Mouse (Mus musculus) CH12.LX (cell line): ENCODE data around the gene Mybl2. TPM values are rescaled to one million over a fixed set of nuclear protein-coding genes. Genes with fewer than 3 reads are reported as not detected.

Experiments
- DNase-seq: peaks from one replicate; pipeline ENCODE4 v3.0.0-alpha.2; 2013; ENCODE audit errors: extremely low read depth
- H3K27ac ChIP-seq: 2 replicates; pipeline ENCODE4 v1.5.1; 2012; ENCODE audit warnings: low read depth, mild to moderate bottlenecking, control low read depth, moderate library complexity; ENCODE audit not compliant: insufficient read depth
- H3K27me3 ChIP-seq: replicated peaks from 2 replicates; pipeline ENCODE3; 2012; ENCODE audit warnings: inconsistent platforms
- H3K36me3 ChIP-seq, 2 experiments: replicated peaks in 1 of 2; 2 replicates each; pipeline versions ENCODE3 to v1.6.1; 2012; ENCODE audit warnings: inconsistent platforms in 1 of 2, low read length in 1 of 2, mild to moderate bottlenecking in 1 of 2, mixed read lengths in 1 of 2, moderate library complexity in 1 of 2; ENCODE audit not compliant: control insufficient read depth in 1 of 2, insufficient read depth in 1 of 2
- H3K4me1 ChIP-seq, 2 experiments: 2 replicates each; pipeline ENCODE4 v1.6.1; 2012; ENCODE audit warnings: inconsistent platforms in 1 of 2, moderate library complexity in 1 of 2; ENCODE audit not compliant: insufficient read depth in 2 of 2, control insufficient read depth in 1 of 2
- H3K4me2 ChIP-seq: 2 replicates; pipeline ENCODE4 v1.6.1; 2012; ENCODE audit warnings: low read depth, mild to moderate bottlenecking, control low read depth; ENCODE audit not compliant: poor library complexity, insufficient read depth, severe bottlenecking
- H3K4me3 ChIP-seq, 3 experiments: fragments of 150-350 bp in 1 of 3; sonication (generic) in 1 of 3; replicated peaks in 1 of 3; 2 replicates each; pipeline versions ENCODE3 to v1.5.1; 2011 to 2012; ENCODE audit warnings: low read depth in 2 of 3, low read length in 2 of 3, mild to moderate bottlenecking in 2 of 3, moderate library complexity in 2 of 3, control low read depth in 1 of 3, improper control_type of control experiment in 1 of 3, inconsistent platforms in 1 of 3, mixed read lengths in 1 of 3; ENCODE audit not compliant: poor library complexity in 1 of 3
- H3K79me2 ChIP-seq: replicated peaks from 2 replicates; pipeline ENCODE4 v1.6.1; 2012; ENCODE audit warnings: mild to moderate bottlenecking, moderate library complexity; ENCODE audit not compliant: control insufficient read depth, poor library complexity, insufficient read depth, severe bottlenecking; ENCODE audit errors: extremely low read depth
- H3K9ac ChIP-seq: 2 replicates; pipeline ENCODE4 v1.6.1; 2012; ENCODE audit warnings: low read depth, mild to moderate bottlenecking, control low read depth, moderate library complexity; ENCODE audit not compliant: insufficient read depth
- H3K9me3 ChIP-seq: replicated peaks from 2 replicates; pipeline ENCODE3; 2012; ENCODE audit warnings: low read length, inconsistent platforms, mixed read lengths
- BHLHE40 ChIP-seq: IDR thresholded peaks from 2 replicates; pipeline ENCODE4 v1.6.1; 2011; ENCODE audit warnings: mild to moderate bottlenecking, low read depth, low read length, improper control_type of control experiment
- CHD2 ChIP-seq: IDR thresholded peaks from 2 replicates; pipeline ENCODE4 v1.6.1; 2011; ENCODE audit warnings: low read length, improper control_type of control experiment
- CTCF ChIP-seq, 2 experiments: IDR thresholded peaks in 1 of 2; conservative IDR thresholded peaks in 1 of 2; 2 replicates each; pipeline ENCODE4 v1.5.1; 2011 to 2012; ENCODE audit warnings: low read depth in 2 of 2, low read length in 2 of 2, improper control_type of control experiment in 1 of 2, inconsistent platforms in 1 of 2, mild to moderate bottlenecking in 1 of 2, moderate library complexity in 1 of 2
- JUND ChIP-seq: conservative IDR thresholded peaks from 2 replicates; pipeline ENCODE4 v1.6.1; 2011; ENCODE audit warnings: low read depth, low read length, improper control_type of control experiment
- NRF1 ChIP-seq: IDR thresholded peaks from 2 replicates; pipeline ENCODE4 v1.6.1; 2014; ENCODE audit warnings: low read depth, mild to moderate bottlenecking, inconsistent platforms, low read length, improper control_type of control experiment, moderate library complexity
- PAX5 ChIP-seq: IDR thresholded peaks from 2 replicates; pipeline ENCODE4 v1.6.1; 2012; ENCODE audit warnings: low read length, inconsistent platforms, mixed read lengths
- POLR2A ChIP-seq: IDR thresholded peaks from 2 replicates; pipeline ENCODE4 v1.6.1; 2011; ENCODE audit warnings: low read depth, mild to moderate bottlenecking, improper control_type of control experiment, low read length
- RAD21 ChIP-seq: IDR thresholded peaks from 2 replicates; pipeline ENCODE4 v1.6.1; 2011; ENCODE audit warnings: low read depth, mild to moderate bottlenecking, low read length, improper control_type of control experiment, moderate library complexity
- SIN3A ChIP-seq: IDR thresholded peaks from 2 replicates; pipeline ENCODE4 v1.6.1; 2012; ENCODE audit warnings: low read length, improper control_type of control experiment, inconsistent platforms
- USF1 ChIP-seq: IDR thresholded peaks from 2 replicates; pipeline ENCODE4 v1.6.1; 2014; ENCODE audit warnings: low read depth, mild to moderate bottlenecking, inconsistent platforms, low read length, improper control_type of control experiment
- USF2 ChIP-seq: conservative IDR thresholded peaks from 2 replicates; pipeline ENCODE4 v1.6.1; 2011; ENCODE audit warnings: low read depth, low read length, improper control_type of control experiment
- ZKSCAN1 ChIP-seq: IDR thresholded peaks from 2 replicates; pipeline ENCODE4 v1.6.1; 2012; ENCODE audit warnings: low read depth, inconsistent platforms, low read length, improper control_type of control experiment, borderline replicate concordance
- dilution Hi-C: fragments of 300-500 bp; cut with MboI; formaldehyde crosslinking; loops from 2 replicates; pipeline ENCODE4 v1.14.3; 2020; ENCODE audit warnings: low sequenced_read_pairs; ENCODE audit not compliant: extremely low pct_unique_long_range_greater_than_20kb, extremely low pct_ligation_motif_present
- in situ Hi-C: fragments of 300-500 bp; cut with MboI; formaldehyde crosslinking; loops from 3 replicates; pipeline ENCODE4 v1.14.3; 2019; ENCODE audit warnings: low sequenced_read_pairs, low pct_ligation_motif_present, low pct_unique_long_range_greater_than_20kb, mixed read lengths
- polyA plus RNA-seq: library from polyadenylated mRNA; unstranded; fragments of >175 nt; gene quantifications from 2 replicates; pipeline ENCODE4 v1.2.1, GENCODE M21; 2012; ENCODE audit warnings: low read depth; ENCODE audit not compliant: insufficient read length
- total RNA-seq, 2 experiments: library from RNA; depleted of rRNA; stranded (reverse); fragments of 300-350 nt in 1 of 2; fragments of >200 nt in 1 of 2; gene quantifications; 2 replicates each; pipeline ENCODE4 v1.2.3; 2012 to 2014

Mybl2 gene
- total and polyA plus RNA-seq, 3 experiments: 36.0 to 131 (median 38.4) TPM

DNA sequence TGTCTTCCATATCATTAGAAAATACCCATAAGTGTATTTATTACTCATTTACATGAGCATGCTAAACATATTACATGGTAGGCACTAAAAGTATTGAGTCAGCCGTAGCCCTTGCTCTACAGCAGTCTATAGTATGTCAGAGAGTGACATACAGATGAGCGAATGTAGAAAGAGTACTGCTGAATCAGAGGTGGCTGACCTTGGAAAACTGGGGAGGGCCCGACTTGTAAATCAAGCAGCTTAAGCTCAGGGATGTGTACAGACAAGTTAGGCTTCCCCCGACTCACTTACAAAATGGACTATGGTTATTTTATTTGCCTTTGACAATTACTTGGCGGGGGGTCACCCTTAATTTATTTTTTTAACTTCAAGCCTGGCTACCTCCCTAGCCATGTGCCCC is 23.2 kb upstream of the Mybl2 start:
- H3K4me3 ChIP-seq: no peak overlapping the region
- in situ Hi-C loops: no loop called here
- H3K36me3 ChIP-seq: peaks cover 58 to 95% of the 10 kb centered on the region in 2 experiments
- no peak overlapping the region for H3K9ac ChIP-seq
- TF ChIP-seq SIN3A (no peak), POLR2A (no peak), BHLHE40 (no peak), JUND (no peak), RAD21 (no peak), PAX5 (no peak), CTCF (conservative IDR thresholded peaks at IDR 0.05 in 1 of 2, IDR thresholded peaks at IDR 0.05 in 1 of 2; ENCODE audit: low read depth in 2 of 2, low read length in 2 of 2) (no peak), NRF1 (no peak), USF1 (no peak)
- TF ChIP-seq, all 38 proteins: peak for 0
- Histone ChIP-seq H3K27me3 (no peaks in the 10 kb centered on the region), H3K4me2 (no peak overlapping the region), H3K27ac (no peak overlapping the region), H3K9me3 (no peaks in the 10 kb centered on the region), H3K4me1 (no peaks in the 10 kb centered on the region), H3K79me2 (no peaks in the 10 kb centered on the region)
- DNase-seq: no peak
- dilution Hi-C loops: no loop called here

DNA sequence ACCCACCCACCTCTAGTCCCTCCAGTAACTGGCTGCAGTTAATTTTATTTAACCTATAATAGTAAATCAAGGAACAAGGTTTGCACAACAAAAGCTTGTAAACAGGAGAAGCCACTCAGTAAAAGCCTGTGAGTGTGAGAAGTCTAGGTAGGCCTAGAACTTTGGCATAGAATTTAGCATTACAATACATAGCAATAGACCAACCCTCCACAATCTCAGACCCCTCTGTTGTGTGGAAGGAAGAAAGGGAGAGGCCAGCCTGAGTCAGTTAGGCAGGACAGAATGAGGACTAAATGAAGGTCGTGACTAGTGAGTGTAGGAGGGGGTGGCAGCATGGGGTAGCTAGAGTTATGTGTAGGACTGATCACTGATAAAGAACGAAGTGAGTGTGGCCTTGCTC is 22.7 kb upstream of the Mybl2 start:
- TF ChIP-seq ZKSCAN1: no peak
- no peak for TF ChIP-seq CHD2
- Histone ChIP-seq H3K27me3 (no peaks in the 10 kb centered on the region), H3K79me2 (no peaks in the 10 kb centered on the region), H3K4me3 (no peak overlapping the region), H3K36me3 (peaks cover 58 to 95% of the 10 kb centered on the region in 2 experiments), H3K9ac (no peak overlapping the region), H3K9me3 (no peaks in the 10 kb centered on the region), H3K27ac (no peak overlapping the region; the same call in 1 of the 2 replicates), H3K4me2 (no peak overlapping the region), H3K4me1 (no peaks in the 10 kb centered on the region)
- dilution Hi-C loops (no loop called here), in situ Hi-C loops (no loop called here)
- no peak for DNase-seq

DNA sequence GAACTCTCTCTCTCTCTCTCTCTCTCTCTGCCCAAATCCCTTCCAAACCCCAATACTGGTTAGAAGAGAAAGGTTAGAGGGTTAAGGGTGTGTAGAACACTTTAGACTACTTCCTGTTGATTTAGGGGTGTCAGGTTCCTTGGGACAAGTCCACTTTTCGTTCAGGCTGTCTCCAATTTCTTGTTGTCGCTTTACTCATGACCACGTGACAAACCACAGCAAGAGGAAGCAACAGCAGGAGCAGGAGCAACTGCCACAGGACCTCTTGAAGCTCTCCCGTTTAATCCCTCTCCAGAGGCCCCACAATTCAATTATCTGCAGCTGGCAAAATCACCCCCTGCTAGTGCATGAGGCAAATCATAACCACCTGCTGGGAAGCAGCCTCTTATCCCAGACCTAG is 21.9 kb upstream of the Mybl2 start:
- peaks cover 59 to 95% of the 10 kb centered on the region in 2 experiments for H3K36me3 ChIP-seq
- H3K27ac ChIP-seq: no peak overlapping the region
- no peaks in the 10 kb centered on the region for H3K27me3 ChIP-seq
- no peaks in the 10 kb centered on the region for H3K9me3 ChIP-seq
- TF ChIP-seq USF2: no peak
- DNase-seq: no peak
- no peak overlapping the region for H3K9ac ChIP-seq
- H3K4me1 ChIP-seq: no peaks in the 10 kb centered on the region
- no peak overlapping the region for H3K4me2 ChIP-seq
- H3K4me3 ChIP-seq: no peak overlapping the region
- dilution Hi-C loops: no loop called here
- H3K79me2 ChIP-seq: no peaks in the 10 kb centered on the region
- in situ Hi-C loops: no loop called here
